Mouse (Mus musculus) cortical plate, adult 2 months (tissue): ENCODE measurements around the gene Ccdc18. TPM values are rescaled to one million over a fixed set of nuclear protein-coding genes. Genes with fewer than 3 reads are reported as not detected.
"Not testable (repeated sequence)": the region's sequence is repeated elsewhere in the genome, so short reads cannot be mapped to it uniquely, and the experiment has no call there.

ENCODE experiments used
- H3K27ac ChIP-seq: fragments of 200-500 bp; 2 replicates; pipeline ENCODE4 v1.5.1; 2012; ENCODE audit warnings: low read length, control low read depth, inconsistent platforms; ENCODE audit not compliant: insufficient read depth
- H3K4me1 ChIP-seq: fragments of 200-500 bp; 2 replicates; pipeline ENCODE4 v1.6.1; 2011; ENCODE audit warnings: low read length; ENCODE audit not compliant: control insufficient read depth, insufficient read depth
- H3K4me3 ChIP-seq: fragments of 200-500 bp; 2 replicates; pipeline ENCODE4 v1.5.1; 2011; ENCODE audit warnings: mild to moderate bottlenecking, low read length, control low read depth; ENCODE audit not compliant: insufficient read depth
- CTCF ChIP-seq: fragments of 200-500 bp; IDR thresholded peaks from 2 replicates; pipeline ENCODE4 v1.5.1; 2011; ENCODE audit warnings: mild to moderate bottlenecking, control low read depth, low read length; ENCODE audit not compliant: insufficient read depth; ENCODE audit errors: extremely low read depth
- POLR2A ChIP-seq: fragments of 200-500 bp; IDR thresholded peaks from 2 replicates; pipeline ENCODE4 v1.6.1; 2011; ENCODE audit warnings: mild to moderate bottlenecking, low read length, control low read depth; ENCODE audit not compliant: insufficient read depth; ENCODE audit errors: extremely low read depth
- polyA plus RNA-seq: library from polyadenylated mRNA; depleted of rRNA; stranded (reverse); fragments of >200 nt; gene quantifications from 2 replicates; pipeline ENCODE4 v1.2.3, GENCODE M21; 2012; rRNA removed

The Ccdc18 gene
- 0.44 and 0.61 TPM in 2 replicates for polyA plus RNA-seq

DNA sequence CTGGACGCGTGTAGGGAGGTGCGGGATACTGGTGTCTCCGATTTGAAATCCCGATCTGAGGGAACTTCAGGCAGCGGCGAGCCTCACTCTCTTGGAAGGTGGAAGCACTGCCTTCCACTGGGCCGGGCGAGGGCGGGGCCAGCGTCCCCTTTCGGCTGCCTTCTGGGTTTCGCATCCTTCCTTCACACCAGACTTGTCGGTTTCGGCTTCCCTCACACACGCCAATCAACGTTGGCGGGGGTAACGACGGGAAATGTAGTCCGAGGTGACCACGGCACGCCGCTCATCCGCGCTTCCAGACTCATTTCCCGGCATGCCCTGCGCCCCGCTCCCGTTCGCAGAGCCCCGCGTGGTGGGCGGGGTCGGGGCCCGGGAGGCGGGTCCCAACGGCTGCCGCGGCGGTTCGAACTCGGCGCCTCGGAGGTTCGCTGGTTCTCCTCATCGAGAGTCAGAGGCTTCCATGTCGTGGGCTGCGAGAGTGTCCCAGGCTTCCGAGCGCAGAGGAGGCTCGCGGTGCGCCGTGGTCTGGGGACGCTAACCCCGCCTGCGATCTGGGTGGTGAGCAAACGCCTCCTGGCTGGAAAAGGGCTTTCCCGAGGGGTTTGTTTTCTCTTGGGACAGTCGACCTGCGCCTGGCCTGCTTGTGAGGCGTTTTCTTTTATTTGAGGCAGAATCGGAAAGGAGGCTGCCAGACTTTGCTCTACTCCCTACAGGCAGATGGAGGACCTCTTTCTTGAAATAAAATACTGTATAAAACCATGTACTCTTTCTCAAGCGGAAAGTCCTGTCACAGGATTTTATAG lies at the start of gene Ccdc18, which contains the start of gene Tmed5:
TSS of gene Ccdc18 (plus strand) at position 435 of the 803 bp plus-strand sequence.
TSS of gene Tmed5 (minus strand) at position 180 of the 803 bp plus-strand sequence.
- no peak within 1 kb of the TSS for H3K27ac ChIP-seq
- no peaks in the 10 kb centered on the region for H3K4me1 ChIP-seq
- peak within 1 kb of the TSS; percentile 76 for H3K4me3 ChIP-seq
- no peak for TF ChIP-seq CTCF
- TF ChIP-seq POLR2A = peak; percentile 86

- H3K4me3 ChIP-seq = no peak overlapping the region
- no peak overlapping the region for H3K27ac ChIP-seq
- H3K4me1 ChIP-seq = no peaks in the 10 kb centered on the region
- TF ChIP-seq CTCF = no peak
- TF ChIP-seq POLR2A = no peak
Observed at GRCm38 (mm10) chr5:108085440-108085839, 47.2 kb upstream of the Ccdc18 start.

- not testable (repeated sequence) for H3K4me3 ChIP-seq, H3K27ac ChIP-seq, H3K4me1 ChIP-seq
Observed at GRCm38 (mm10) chr5:108092731-108093130, 39.9 kb upstream of the Ccdc18 start.

GRCm38 (mm10) chr5:108097676-108098075 lies 35.0 kb upstream of the Ccdc18 start:
- H3K4me3 ChIP-seq = no peak overlapping the region
- H3K27ac ChIP-seq = no peak overlapping the region
- no peaks in the 10 kb centered on the region for H3K4me1 ChIP-seq
- TF ChIP-seq CTCF (no peak), POLR2A (no peak)

DNA sequence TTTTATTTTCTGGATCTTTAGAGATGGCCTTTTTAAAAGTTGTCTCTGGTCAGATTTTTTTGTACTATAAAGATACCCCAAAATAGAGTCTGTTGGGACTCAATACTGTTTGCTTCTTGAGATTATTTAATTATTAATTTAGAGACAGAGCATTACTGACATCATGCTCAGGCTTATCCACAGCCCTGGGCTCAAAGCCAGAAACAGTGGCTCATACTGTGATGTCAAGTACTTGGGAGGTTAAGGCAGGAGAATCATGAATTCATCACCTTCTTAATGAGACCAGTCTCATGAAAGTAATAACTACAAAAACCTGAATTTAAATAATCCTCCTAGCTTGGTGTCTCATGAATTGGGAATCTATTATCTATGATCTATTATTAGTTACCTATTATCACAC lies 32.5 kb upstream of the Ccdc18 start:
- Histone ChIP-seq H3K4me3 (no peak overlapping the region), H3K27ac (no peak overlapping the region), H3K4me1 (no peaks in the 10 kb centered on the region)
- no peak for TF ChIP-seq CTCF
- no peak for TF ChIP-seq POLR2A

DNA sequence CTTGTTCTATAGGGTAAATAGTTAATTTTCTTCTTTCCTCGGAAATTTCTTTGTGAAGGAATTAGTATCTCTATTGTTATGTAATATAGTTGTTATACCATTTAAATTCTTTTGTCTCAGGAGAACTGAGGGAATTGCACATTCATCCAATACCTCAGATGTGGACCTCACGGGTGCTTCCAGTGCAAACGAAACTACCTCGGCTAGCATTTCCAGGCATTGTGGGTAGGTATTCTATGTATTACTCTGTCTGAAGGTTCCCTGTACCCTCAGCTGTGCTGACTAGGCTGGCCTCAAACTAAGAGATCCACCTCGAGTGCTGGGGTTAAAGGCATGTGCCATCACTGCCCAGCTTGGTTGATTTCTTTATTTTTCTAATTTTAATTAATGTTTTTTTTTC lies 28.4 kb upstream of the Ccdc18 start:
- TF ChIP-seq CTCF = no peak
- TF ChIP-seq POLR2A = no peak
- Histone ChIP-seq H3K27ac (no peak overlapping the region), H3K4me3 (no peak overlapping the region), H3K4me1 (no peaks in the 10 kb centered on the region)

DNA sequence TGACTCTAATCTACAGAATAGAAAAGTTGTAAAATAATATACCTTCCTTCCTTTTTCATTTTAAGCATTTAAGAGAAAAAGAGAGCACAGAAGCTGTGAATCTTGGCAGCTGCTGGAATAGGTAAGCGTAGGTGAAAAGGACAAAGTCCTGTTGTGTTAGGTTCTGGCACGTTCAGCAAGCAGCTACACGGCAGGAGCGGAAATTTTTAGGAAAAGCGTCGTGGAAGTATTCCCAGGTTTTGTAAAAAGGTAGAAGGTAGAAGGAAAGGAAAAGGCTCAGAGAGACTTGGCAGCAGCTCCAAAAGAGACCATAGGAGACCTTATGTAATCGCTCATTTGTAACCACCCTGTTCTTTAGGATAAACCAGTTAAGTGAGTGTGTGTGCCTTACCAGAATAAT lies 23.3 kb upstream of the Ccdc18 start:
- H3K4me1 ChIP-seq = no peaks in the 10 kb centered on the region
- TF ChIP-seq CTCF (no peak), POLR2A (no peak)
- H3K4me3 ChIP-seq = no peak overlapping the region
- no peak overlapping the region for H3K27ac ChIP-seq

DNA sequence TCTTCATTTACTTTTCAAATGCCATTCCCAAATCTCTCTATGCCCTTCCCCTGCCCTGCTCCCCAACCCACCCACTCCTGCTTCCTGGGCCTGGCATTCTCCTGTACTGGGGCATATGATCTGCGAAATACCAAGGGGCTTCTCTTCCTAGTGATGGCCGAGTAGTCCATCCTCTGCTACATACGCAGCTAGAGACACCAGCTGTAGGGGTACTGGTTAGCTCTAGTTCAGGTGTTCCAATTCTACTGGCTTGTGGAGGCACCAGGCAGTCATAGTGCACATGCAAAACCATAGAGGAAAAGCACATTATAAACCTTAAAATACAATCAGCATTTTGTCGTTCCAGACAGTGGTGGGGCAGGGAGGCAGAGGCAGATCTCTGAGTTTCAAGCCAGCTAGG lies 15.0 kb upstream of the Ccdc18 start:
- Histone ChIP-seq H3K27ac (no peak overlapping the region), H3K4me3 (no peak overlapping the region), H3K4me1 (no peaks in the 10 kb centered on the region)
- TF ChIP-seq POLR2A (no peak), CTCF (no peak)

DNA sequence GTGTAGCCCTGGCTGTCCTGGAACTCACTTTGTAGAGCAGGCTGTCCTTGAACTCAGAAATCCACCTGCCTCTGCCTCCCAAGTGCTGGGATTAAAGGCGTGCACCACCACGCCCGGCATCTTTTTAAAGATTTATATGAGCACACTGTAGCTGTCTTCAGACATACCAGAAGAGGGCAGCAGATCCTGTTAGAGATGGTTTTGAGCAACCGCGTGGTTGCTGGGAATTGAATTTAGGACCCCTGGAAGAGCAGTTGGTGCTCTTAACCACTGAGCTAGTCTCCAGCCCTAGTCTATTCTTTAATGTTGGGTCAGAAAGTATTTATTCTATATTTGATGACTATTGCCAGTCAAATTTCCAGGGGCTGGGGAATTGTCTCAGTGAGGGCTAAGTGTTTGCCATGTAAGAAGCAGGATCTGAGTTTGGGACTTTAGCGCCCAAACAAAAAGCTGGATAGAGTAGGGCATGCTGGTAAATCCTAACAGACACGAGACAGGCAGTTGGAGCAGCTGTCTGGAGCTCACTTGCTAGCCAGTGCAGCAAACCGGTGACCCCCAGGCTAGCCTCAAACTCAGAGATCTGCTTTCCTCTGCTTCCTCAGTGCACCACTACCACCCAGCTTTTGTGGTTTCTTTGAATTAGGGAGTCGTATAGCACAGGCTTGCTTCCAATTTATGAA lies 12.3 kb upstream of the Ccdc18 start:
- Histone ChIP-seq H3K27ac (no peak overlapping the region), H3K4me3 (no peak overlapping the region), H3K4me1 (no peaks in the 10 kb centered on the region)
- no peak for TF ChIP-seq CTCF
- TF ChIP-seq POLR2A = no peak
